In genomic region chrX:61722281-61723028, GRCm38 (mm10) we compare ENCODE assay signal across 8 mouse cellular contexts. TPM values are rescaled to one million over a fixed set of nuclear protein-coding genes. Genes with fewer than 3 reads are reported as not detected.
A peak's percentile ranks its signal among the peaks of the same experiment; 100 is the strongest.
DNase-seq lines count a peak whose midpoint lies in the region; ATAC-seq and TF ChIP-seq lines count a peak whose summit lies in the region.

No protein-coding gene starts in this region.

- intact Hi-C loops in left cerebral cortex, postnatal 4 days (cut with DNase I) = no loop called here

- no peak overlapping the region for H3K9ac ChIP-seq in forebrain, embryonic 12.5 days
- no peak overlapping the region for H3K9ac ChIP-seq in midbrain, embryonic 16.5 days (ENCODE audit: low read depth, low read length)

- peak; percentile 84; the same call in 1 of the 2 replicates for ATAC-seq in forebrain, embryonic 12.5 days (ENCODE audit: low FRiP score)
- peak; percentile 79 for ATAC-seq in midbrain, embryonic 16.5 days

- DNase-seq in layer of hippocampus, adult 2 months (ENCODE audit: low spot score in 2 of 2) = peak; percentile 9 to 11
- no peak for DNase-seq in layer of hippocampus, postnatal 25 days (ENCODE audit: extremely low spot score in 1 of 2, low spot score in 1 of 2)
- DNase-seq in brain, embryonic 14.5 days (ENCODE audit: low read depth) = peak; percentile 77
- peak; percentile 44 for DNase-seq in left cerebral cortex, postnatal 4 days
- no peak for DNase-seq in urinary bladder, postnatal 36 days (ENCODE audit: low spot score in 2 of 2)
- DNase-seq in urinary bladder, postnatal 4 days (ENCODE audit: low spot score in 2 of 2) = no peak

- H3K4me1 ChIP-seq in forebrain, embryonic 12.5 days = peaks cover 4% of the 10 kb centered on the region; the same call in 1 of the 2 replicates
- no peaks in the 10 kb centered on the region for H3K4me1 ChIP-seq in midbrain, embryonic 16.5 days (ENCODE audit: control insufficient read depth, insufficient read depth, low read length)

- H3K4me3 ChIP-seq in layer of hippocampus, adult 2 months = no peak overlapping the region
- H3K4me3 ChIP-seq in forebrain, embryonic 12.5 days (replicated peaks) = no peak overlapping the region
- no peak overlapping the region for H3K4me3 ChIP-seq in midbrain, embryonic 16.5 days (ENCODE audit: low read depth, low read length)

- peak overlapping the region; percentile 27 for H3K4me2 ChIP-seq in forebrain, embryonic 12.5 days
- peak overlapping the region; percentile 27 for H3K4me2 ChIP-seq in midbrain, embryonic 16.5 days (ENCODE audit: low read length)

- TF ChIP-seq POLR2A in brain, embryonic 14.5 days (IDR thresholded peaks at IDR 0.05; ENCODE audit: borderline replicate concordance, extremely low read depth, insufficient read depth, insufficient read length, poor library complexity, severe bottlenecking) = no peak

- WGBS in forebrain, embryonic 12.5 days = 40% methylated on average over 10 of the region's 12 CpGs
- WGBS in midbrain, embryonic 16.5 days = 37% methylated on average over 12 of the region's 12 CpGs

- no peaks in the 10 kb centered on the region for H3K36me3 ChIP-seq in forebrain, embryonic 12.5 days (replicated peaks)
- H3K36me3 ChIP-seq in midbrain, embryonic 16.5 days (ENCODE audit: control insufficient read depth, insufficient read depth, low read length) = no peaks in the 10 kb centered on the region

- no peaks in the 10 kb centered on the region for H3K27me3 ChIP-seq in forebrain, embryonic 12.5 days
- H3K27me3 ChIP-seq in midbrain, embryonic 16.5 days (ENCODE audit: control insufficient read depth, insufficient read depth, low read depth, low read length) = no peaks in the 10 kb centered on the region

- no peak for TF ChIP-seq CTCF in layer of hippocampus, adult 2 months (conservative IDR thresholded peaks at IDR 0.05)
- no peak for TF ChIP-seq CTCF in brain, embryonic 14.5 days (IDR thresholded peaks at IDR 0.05; ENCODE audit: borderline replicate concordance, extremely low read depth, insufficient read depth, insufficient read length)

- H3K27ac ChIP-seq in layer of hippocampus, adult 2 months = peak overlapping the region; percentile 53; the same call in 1 of the 2 replicates
- H3K27ac ChIP-seq in forebrain, embryonic 12.5 days = 0 out of 2 replicates have a peak overlapping the region, but pooled peaks have one; percentile 59
- no peak overlapping the region for H3K27ac ChIP-seq in midbrain, embryonic 16.5 days (ENCODE audit: low read length)

- no peaks in the 10 kb centered on the region for H3K9me3 ChIP-seq in forebrain, embryonic 12.5 days
- H3K9me3 ChIP-seq in midbrain, embryonic 16.5 days (replicated peaks; ENCODE audit: control insufficient read depth, low read length, poor library complexity, severe bottlenecking) = no peaks in the 10 kb centered on the region

RNA-seq across cellular contexts. Expression of gene Ldoc1, which starts 13.2 kb away (rescaled TPM):
- total RNA-seq in layer of hippocampus, adult 2 months (2021) = 1 to 10 TPM; 2.5 to 3.3 TPM
- 1 to 10 TPM; 2.2 to 2.8 TPM for total RNA-seq in layer of hippocampus, postnatal 25 days (2021)
- 2.5 and 4.7 TPM in 2 replicates for polyA plus RNA-seq in brain, embryonic 14.5 days (2012; rRNA removed)
- 0.55 and 0.94 TPM in 2 replicates for polyA plus RNA-seq in forebrain, embryonic 12.5 days (2016; fragmentation: Nextera tagmentation; extraction: Ambion mirVana)
- 1 to 10 TPM; 5.6 to 6.2 TPM for total RNA-seq in left cerebral cortex, postnatal 4 days (2021)
- polyA plus RNA-seq in midbrain, embryonic 16.5 days (2015; fragmentation: Nextera tagmentation; extraction: Ambion mirVana) = 6.6 and 8.0 TPM in 2 replicates

Comparison
In these comparisons a context has a peak if more than half of its experiments do, and no peak if none do; other contexts are left out.
1. DNase-seq: peak in layer of hippocampus, adult 2 months (2 of 2), brain, embryonic 14.5 days (single experiment) and left cerebral cortex, postnatal 4 days (single experiment); none in layer of hippocampus, postnatal 25 days (0 of 2), urinary bladder, postnatal 36 days (0 of 2) and urinary bladder, postnatal 4 days (0 of 2).